Mouse (Mus musculus): ENCODE data around the gene Olfr478. TPM values are rescaled to one million over a fixed set of nuclear protein-coding genes. Genes with fewer than 3 reads are reported as not detected.
"Not testable (repeated sequence)": the region's sequence is repeated elsewhere in the genome, so short reads cannot be mapped to it uniquely, and the experiment has no call there.

The Olfr478 gene
- not detected for total RNA-seq (2021)
- long read RNA-seq, experiment 1, result 0 reads
- long read RNA-seq, experiment 2, result 0 reads

DNA sequence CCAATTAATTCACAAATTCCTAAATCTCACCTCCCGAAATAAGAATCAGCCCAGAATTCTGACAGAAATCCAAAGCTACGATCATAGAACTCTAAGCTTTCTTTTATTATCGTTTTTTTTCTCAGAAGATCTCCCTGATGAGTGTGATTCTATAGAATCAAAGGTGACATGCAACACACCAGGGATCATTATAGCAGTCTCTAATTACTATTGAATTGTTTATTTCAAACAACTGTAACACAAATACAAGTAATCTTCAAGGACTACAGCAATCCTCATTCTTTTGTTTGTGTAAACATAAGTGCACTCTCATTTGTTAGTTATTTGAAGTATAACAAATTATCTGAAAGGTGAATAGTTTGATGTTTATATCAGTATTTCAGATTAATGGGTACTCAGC, at the start of gene Olfr478:
Gene Olfr478, minus strand, starts transcription at position 101 of the 400 bp plus-strand sequence.
- no peak for DNase-seq (ENCODE audit: low spot score in 2 of 2)

DNA sequence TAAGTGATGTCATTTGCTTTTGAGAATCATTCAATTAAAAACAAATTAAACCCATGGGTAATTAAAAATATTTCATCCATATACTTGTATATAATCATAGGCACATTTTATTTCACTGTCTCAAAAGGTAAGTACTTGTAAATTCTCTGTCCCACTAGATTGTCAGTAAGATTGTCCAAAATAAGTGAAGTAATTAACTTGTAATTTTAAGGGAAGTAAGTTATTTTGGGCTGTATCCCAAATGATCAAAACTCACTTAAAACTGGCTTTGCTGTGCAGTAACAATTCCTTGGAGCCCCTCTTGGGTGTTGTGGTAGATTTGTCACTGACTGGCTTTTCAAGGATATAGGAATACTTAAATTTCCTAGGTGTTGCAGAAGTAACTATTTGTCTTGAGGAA, 45.8 kb upstream of the Olfr478 start, which contains the start of gene Olfr481:
Gene Olfr481, plus strand, starts transcription at position 301 of the 400 bp plus-strand sequence.
- no peak for DNase-seq (ENCODE audit: low spot score in 2 of 2)

DNA sequence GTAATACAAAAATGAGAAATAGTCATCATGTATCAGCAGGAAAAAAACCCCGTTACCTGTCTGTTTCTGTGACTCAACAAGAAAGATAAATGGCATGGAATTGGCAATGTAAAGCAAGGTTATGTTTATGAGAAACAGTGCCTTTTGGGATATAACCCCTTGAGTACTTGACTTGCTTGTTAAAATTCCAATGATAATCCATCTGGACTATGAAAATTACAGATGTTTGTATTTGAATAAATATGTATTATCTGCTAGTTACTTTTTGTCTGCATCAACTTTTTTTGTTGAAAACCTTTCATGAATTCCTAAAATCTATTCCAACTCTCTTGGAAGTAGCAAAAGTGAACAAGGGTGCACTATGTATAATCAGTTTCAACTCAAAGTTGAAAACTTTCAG, 33.5 kb upstream of the Olfr478 start, which contains the start of gene Olfr480:
Gene Olfr480, minus strand, starts transcription at position 101 of the 400 bp plus-strand sequence.
- DNase-seq (ENCODE audit: low spot score in 2 of 2), result no peak

DNA sequence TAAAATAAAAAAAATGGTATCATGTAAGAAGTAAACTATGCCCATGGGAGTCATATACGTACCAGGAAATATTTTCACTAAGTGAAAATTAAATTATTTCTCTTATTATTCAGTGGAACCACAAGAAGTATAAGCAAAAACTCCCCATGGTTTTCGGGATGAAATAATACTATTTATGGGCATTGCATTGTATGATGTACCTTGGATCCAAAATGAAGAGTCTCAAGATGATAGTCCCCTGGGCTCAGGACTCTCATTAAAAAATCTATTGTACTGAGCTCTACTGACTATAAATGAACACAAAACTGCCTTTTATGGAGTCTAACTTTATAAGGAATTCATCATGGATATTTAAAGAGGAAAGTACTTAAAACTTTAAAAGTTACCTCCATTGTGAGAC, 16.6 kb upstream of the Olfr478 start, which contains the start of gene Olfr479:
Gene Olfr479, plus strand, starts transcription at position 301 of the 400 bp plus-strand sequence.
- no peak for DNase-seq (ENCODE audit: low spot score in 2 of 2)

DNA sequence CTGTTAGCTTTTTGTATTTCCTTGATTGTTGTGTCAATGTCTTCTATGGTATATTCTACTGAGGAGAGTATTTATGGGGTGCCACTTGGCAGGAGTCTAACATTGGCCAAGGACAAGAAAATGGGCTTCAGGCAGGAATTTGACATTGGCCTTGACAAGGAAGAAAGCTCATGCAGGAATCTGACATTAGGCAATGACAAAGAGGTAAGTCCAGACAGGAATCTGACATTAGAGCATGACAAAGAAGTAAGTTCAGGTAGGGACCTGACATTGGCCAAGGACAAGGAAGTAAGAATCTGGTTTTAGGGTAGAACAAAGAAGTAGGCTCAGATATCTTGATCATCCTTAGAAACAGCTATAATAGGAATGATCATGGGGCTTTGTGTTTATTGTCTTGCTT, 19.5 kb downstream of the Olfr478 start:
- DNase-seq (ENCODE audit: low spot score in 2 of 2), result not testable (repeated sequence)

DNA sequence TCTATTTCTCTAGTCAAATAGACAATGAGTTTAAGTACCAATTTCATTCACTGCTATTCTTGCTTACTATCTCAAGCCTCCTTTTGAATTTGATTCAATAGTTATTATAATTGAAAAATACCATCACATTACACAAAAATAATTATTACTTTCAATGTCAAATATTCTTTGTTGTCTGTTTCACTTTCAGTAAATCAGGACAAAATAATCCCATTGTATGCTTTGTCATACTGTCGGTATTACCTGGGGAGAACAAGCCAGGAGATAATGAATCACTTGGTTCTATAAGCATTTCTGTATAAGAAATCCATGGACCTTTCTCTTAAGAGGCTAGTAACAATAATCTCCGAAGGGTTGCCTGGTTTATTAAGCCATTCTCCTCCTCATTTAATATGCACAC, 47.4 kb downstream of the Olfr478 start, which contains the start of gene Olfr477:
Gene Olfr477, plus strand, starts transcription at position 301 of the 400 bp plus-strand sequence.
- no peak for DNase-seq (ENCODE audit: low spot score in 2 of 2)

Other genes starting within 250 kb of the Olfr478 start
- not detected for gene Ovch2, start 232.8 kb downstream of the Olfr478 start, total RNA-seq (2021)
- not detected for gene Olfr467, start 221.7 kb downstream of the Olfr478 start, total RNA-seq (2021)
- gene Olfr469, start 208.4 kb downstream of the Olfr478 start, total RNA-seq (2021), result not detected
- not detected for gene Olfr470, start 186.5 kb downstream of the Olfr478 start, total RNA-seq (2021)
- not detected for gene Olfr472, start 136.1 kb downstream of the Olfr478 start, total RNA-seq (2021)
- not detected for gene Olfr473, start 103.5 kb downstream of the Olfr478 start, total RNA-seq (2021)
- not detected for gene Olfr474, start 79.3 kb downstream of the Olfr478 start, total RNA-seq (2021)
- gene Olfr476, start 69.2 kb downstream of the Olfr478 start, total RNA-seq (2021), result not detected
- gene Olfr477, start 47.3 kb downstream of the Olfr478 start, total RNA-seq (2021), result not detected
- not detected for gene Olfr479, start 16.7 kb upstream of the Olfr478 start, total RNA-seq (2021)
- not detected for gene Olfr480, start 33.4 kb upstream of the Olfr478 start, total RNA-seq (2021)
- not detected for gene Olfr481, start 45.9 kb upstream of the Olfr478 start, total RNA-seq (2021)
- 1 to 10 TPM; 1.9 to 2.2 TPM for gene Olfr482, start 63.6 kb upstream of the Olfr478 start, total RNA-seq (2021)
- not detected for gene Olfr483, start 66.9 kb upstream of the Olfr478 start, total RNA-seq (2021)
- gene Olfr484, start 93.5 kb upstream of the Olfr478 start, total RNA-seq (2021), result not detected
- gene Olfr485, start 125.9 kb upstream of the Olfr478 start, total RNA-seq (2021), result not detected
- gene Olfr486, start 138.8 kb upstream of the Olfr478 start, total RNA-seq (2021), result not detected
- not detected for gene Olfr487, start 180.6 kb upstream of the Olfr478 start, total RNA-seq (2021)
- not detected for gene Olfr488, start 224.4 kb upstream of the Olfr478 start, total RNA-seq (2021)

Data from layer of hippocampus, postnatal 14 days (tissue).